Mouse (Mus musculus): Measurements from ENCODE around the gene Smgc. TPM values are rescaled to one million over a fixed set of nuclear protein-coding genes. Genes with fewer than 3 reads are reported as not detected.

Smgc gene
- polyA plus RNA-seq (2014; fragmentation: Illumina TruSeq; extraction: RNeasy Lipid Tissue Mini Kit (QIAGEN cat#74804)) = not detected

DNA sequence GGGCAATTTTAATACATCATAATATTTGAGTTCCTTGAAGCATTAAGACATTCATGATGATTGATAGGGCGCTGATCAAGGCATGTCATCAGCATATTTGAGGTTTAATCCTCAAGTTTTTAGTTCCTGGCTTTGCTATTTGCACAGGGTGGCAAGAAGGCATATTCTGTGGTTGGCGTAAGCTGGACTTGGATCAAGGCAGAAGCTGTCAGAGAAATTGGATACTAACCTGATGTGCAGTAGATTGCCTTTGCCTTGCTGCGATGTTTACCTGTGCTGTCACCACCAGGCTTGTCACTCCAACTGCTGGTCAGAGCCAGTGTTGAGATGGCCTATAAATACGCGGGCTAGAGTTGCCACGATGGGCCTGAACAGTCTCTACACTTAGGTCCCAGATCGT lies at the start of gene Smgc:
Smgc (plus strand) TSS at position 301 of the 400 bp plus-strand sequence.

Other genes starting within 250 kb of the Smgc start
- 51.5 TPM for gene Lrrk2, start 165.1 kb upstream of the Smgc start, polyA plus RNA-seq (2014; fragmentation: Illumina TruSeq; extraction: RNeasy Lipid Tissue Mini Kit (QIAGEN cat#74804))
- 5.3 TPM for gene Cntn1, start 212.9 kb downstream of the Smgc start, polyA plus RNA-seq (2014; fragmentation: Illumina TruSeq; extraction: RNeasy Lipid Tissue Mini Kit (QIAGEN cat#74804))